In the genomic region with DNA sequence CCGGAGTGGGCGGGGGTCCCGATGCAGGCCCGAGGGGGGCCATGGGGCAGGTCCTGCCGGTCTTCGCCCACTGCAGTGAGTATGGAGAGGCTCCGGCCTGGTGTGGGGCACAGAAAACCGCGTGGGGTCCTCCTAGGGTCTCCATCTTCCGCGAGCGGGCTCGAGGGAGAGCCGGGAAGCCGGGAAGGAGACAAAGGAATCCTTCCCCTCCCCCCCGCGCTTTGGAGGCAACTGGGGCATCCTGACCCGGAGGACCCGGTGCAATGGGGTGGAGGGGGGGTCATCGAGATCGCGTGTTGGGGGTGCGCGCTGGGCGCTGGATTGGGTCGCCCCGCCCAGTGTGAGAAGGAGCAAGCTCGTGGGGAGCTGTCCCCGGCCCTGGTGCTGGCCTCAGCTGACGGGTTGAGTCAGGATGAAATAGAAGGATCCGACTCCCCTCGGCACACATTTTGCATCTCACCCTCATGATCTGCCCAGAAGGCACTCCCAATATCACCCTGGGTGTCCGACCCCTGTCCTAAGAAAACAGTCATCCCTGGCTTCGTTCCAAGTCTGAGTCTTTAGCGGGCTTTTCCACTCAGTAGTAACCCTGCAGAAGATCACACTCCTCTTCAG, we compare ENCODE assay signal across 8 mouse cellular contexts. TPM values are rescaled to one million over a fixed set of nuclear protein-coding genes. Genes with fewer than 3 reads are reported as not detected.
DNase-seq lines count a peak whose midpoint lies in the region; ATAC-seq and TF ChIP-seq lines count a peak whose summit lies in the region.

No protein-coding gene starts in this region.

- DNase-seq in 3134 (ENCODE audit: extremely low read depth, insufficient read length, low spot score) = peak; percentile 77
- peak; percentile 61 to 70 for DNase-seq in cerebellum, adult 2 months
- DNase-seq in frontal cortex, postnatal 10 days (ENCODE audit: low spot score in 2 of 2) = peak; percentile 61 to 66
- no peak for DNase-seq in layer of hippocampus, adult 9-10 months (ENCODE audit: low spot score)

- H3K4me2 ChIP-seq in intestine, embryonic 15.5 days (replicated peaks) = peak overlapping the region; percentile 100
- peak overlapping the region; percentile 80 for H3K4me2 ChIP-seq in liver, embryonic 16.5 days (ENCODE audit: low read depth, low read length)
- H3K4me2 ChIP-seq in neural tube, embryonic 13.5 days = peak overlapping the region; percentile 77

- H3K4me1 ChIP-seq in cerebellum, adult 2 months (ENCODE audit: control insufficient read depth, insufficient read depth, low read length) = no peaks in the 10 kb centered on the region
- H3K4me1 ChIP-seq in intestine, embryonic 15.5 days (replicated peaks) = peaks cover 12% of the 10 kb centered on the region
- peaks cover 18% of the 10 kb centered on the region for H3K4me1 ChIP-seq in liver, embryonic 16.5 days (ENCODE audit: control insufficient read depth, low read depth, low read length)
- peaks cover 35% of the 10 kb centered on the region for H3K4me1 ChIP-seq in neural tube, embryonic 13.5 days (replicated peaks)

- H3K27ac ChIP-seq in cerebellum, adult 2 months (ENCODE audit: insufficient read depth, low read length) = peak overlapping the region; percentile 72
- no peak overlapping the region for H3K27ac ChIP-seq in intestine, embryonic 15.5 days
- H3K27ac ChIP-seq in liver, embryonic 16.5 days (ENCODE audit: low read length) = no peak overlapping the region
- H3K27ac ChIP-seq in neural tube, embryonic 13.5 days (replicated peaks) = peak overlapping the region; percentile 94

- TF ChIP-seq CTCF in cerebellum, adult 2 months (IDR thresholded peaks at IDR 0.05; ENCODE audit: borderline replicate concordance, insufficient read depth, low read depth, low read length) = no peak

- WGBS in cerebellum, adult 2 months = under 1% methylated on average over 35 of the region's 35 CpGs
- 1% methylated on average over 35 of the region's 35 CpGs for WGBS in intestine, embryonic 15.5 days
- WGBS in liver, embryonic 16.5 days (ENCODE audit: insufficient replicate concordance) = 2% methylated on average over 33 of the region's 35 CpGs
- WGBS in neural tube, embryonic 13.5 days = under 1% methylated on average over 35 of the region's 35 CpGs

- H3K9me3 ChIP-seq in intestine, embryonic 15.5 days = no peaks in the 10 kb centered on the region
- H3K9me3 ChIP-seq in liver, embryonic 16.5 days (replicated peaks; ENCODE audit: control insufficient read depth, low read length) = no peaks in the 10 kb centered on the region
- no peaks in the 10 kb centered on the region for H3K9me3 ChIP-seq in neural tube, embryonic 13.5 days

- no peak for TF ChIP-seq POLR2A in cerebellum, adult 2 months (IDR thresholded peaks at IDR 0.05; ENCODE audit: borderline replicate concordance, insufficient read depth, low read length)

- H3K4me3 ChIP-seq in cerebellum, adult 2 months (replicated peaks; ENCODE audit: insufficient read depth, low read depth, low read length) = peak overlapping the region; percentile 70
- H3K4me3 ChIP-seq in intestine, embryonic 15.5 days (replicated peaks) = peak overlapping the region; percentile 56
- peak overlapping the region; percentile 64 for H3K4me3 ChIP-seq in liver, embryonic 16.5 days (ENCODE audit: low read depth, low read length)
- peak overlapping the region; percentile 88 for H3K4me3 ChIP-seq in neural tube, embryonic 13.5 days

- peak overlapping the region; percentile 43 for H3K9ac ChIP-seq in intestine, embryonic 15.5 days
- H3K9ac ChIP-seq in liver, embryonic 16.5 days (ENCODE audit: low read depth, low read length) = peak overlapping the region; percentile 48
- H3K9ac ChIP-seq in neural tube, embryonic 13.5 days = peak overlapping the region; percentile 97

- no peaks in the 10 kb centered on the region for H3K36me3 ChIP-seq in intestine, embryonic 15.5 days
- H3K36me3 ChIP-seq in liver, embryonic 16.5 days (ENCODE audit: control insufficient read depth, insufficient read depth) = no peaks in the 10 kb centered on the region
- peaks cover 16% of the 10 kb centered on the region for H3K36me3 ChIP-seq in neural tube, embryonic 13.5 days

- no peaks in the 10 kb centered on the region for H3K27me3 ChIP-seq in cerebellum, adult 2 months (ENCODE audit: control insufficient read depth, insufficient read depth, low read length)
- peaks cover 41% of the 10 kb centered on the region for H3K27me3 ChIP-seq in intestine, embryonic 15.5 days (replicated peaks)
- peaks cover 62% of the 10 kb centered on the region for H3K27me3 ChIP-seq in liver, embryonic 16.5 days (ENCODE audit: control insufficient read depth, insufficient read depth, low read depth, low read length)
- peaks cover 39% of the 10 kb centered on the region for H3K27me3 ChIP-seq in neural tube, embryonic 13.5 days

- peak; percentile 38 for ATAC-seq in CD4-positive, CD25-positive, alpha-beta regulatory T cell, adult 4 months
- ATAC-seq in intestine, embryonic 15.5 days = peak; percentile 77
- ATAC-seq in liver, embryonic 16.5 days (ENCODE audit: low read depth) = peak; percentile 35
- ATAC-seq in neural tube, embryonic 13.5 days (ENCODE audit: low read depth) = peak; percentile 83

RNA-seq across cellular contexts. Expression of gene Rtn2, which starts 0.5 kb away (rescaled TPM):
- not detected for polyA plus RNA-seq in CD4-positive, CD25-positive, alpha-beta regulatory T cell, adult 4 months (2017; shearing (Covaris generic))
- polyA plus RNA-seq in cerebellum, adult 2 months (2012; rRNA removed) = 96.9 and 101 TPM in 2 replicates
- 11.3 and 12.5 TPM in 2 replicates for polyA plus RNA-seq in intestine, embryonic 15.5 days (2015; fragmentation: Nextera tagmentation; extraction: Ambion mirVana)
- polyA plus RNA-seq in liver, embryonic 16.5 days (2015; fragmentation: Nextera tagmentation; extraction: Ambion mirVana) = 2.9 and 4.1 TPM in 2 replicates
- polyA plus RNA-seq in neural tube, embryonic 13.5 days (2015; fragmentation: Nextera tagmentation; extraction: Ambion mirVana) = 103 and 117 TPM in 2 replicates

RNA-seq across cellular contexts. Expression of gene Ppm1n, which starts 3.0 kb away (rescaled TPM):
- 1 to 10 TPM; 1.7 to 2.1 TPM for polyA plus RNA-seq in CD4-positive, CD25-positive, alpha-beta regulatory T cell, adult 4 months (2017; shearing (Covaris generic))
- polyA plus RNA-seq in cerebellum, adult 2 months (2012; rRNA removed) = 1.1 and 2.0 TPM in 2 replicates
- polyA plus RNA-seq in intestine, embryonic 15.5 days (2015; fragmentation: Nextera tagmentation; extraction: Ambion mirVana) = 0.14 and 0.34 TPM in 2 replicates
- polyA plus RNA-seq in liver, embryonic 16.5 days (2015; fragmentation: Nextera tagmentation; extraction: Ambion mirVana) = 0.11 TPM in 1 of 2 replicates, not detected in the other
- 0.41 and 0.59 TPM in 2 replicates for polyA plus RNA-seq in neural tube, embryonic 13.5 days (2015; fragmentation: Nextera tagmentation; extraction: Ambion mirVana)

RNA-seq across cellular contexts. Expression of gene Vasp, which starts 11.3 kb away (rescaled TPM):
- polyA plus RNA-seq in CD4-positive, CD25-positive, alpha-beta regulatory T cell, adult 4 months (2017; shearing (Covaris generic)) = 100 to 1,000 TPM in 1 of 2 experiments, 10 to 100 TPM in 1; 52.3 to 109 TPM
- polyA plus RNA-seq in cerebellum, adult 2 months (2012; rRNA removed) = 30.8 and 32.9 TPM in 2 replicates
- 109 and 114 TPM in 2 replicates for polyA plus RNA-seq in intestine, embryonic 15.5 days (2015; fragmentation: Nextera tagmentation; extraction: Ambion mirVana)
- 32.8 and 33.0 TPM in 2 replicates for polyA plus RNA-seq in liver, embryonic 16.5 days (2015; fragmentation: Nextera tagmentation; extraction: Ambion mirVana)
- 41.2 and 46.3 TPM in 2 replicates for polyA plus RNA-seq in neural tube, embryonic 13.5 days (2015; fragmentation: Nextera tagmentation; extraction: Ambion mirVana)

RNA-seq across cellular contexts. Expression of gene Fosb, which starts 27.0 kb away (rescaled TPM):
- polyA plus RNA-seq in CD4-positive, CD25-positive, alpha-beta regulatory T cell, adult 4 months (2017; shearing (Covaris generic)) = 1 to 10 TPM in 1 of 2 experiments, under 1 TPM in 1; 0.35 to 2.7 TPM
- 0.67 and 0.71 TPM in 2 replicates for polyA plus RNA-seq in cerebellum, adult 2 months (2012; rRNA removed)
- 0.09 and 0.14 TPM in 2 replicates for polyA plus RNA-seq in intestine, embryonic 15.5 days (2015; fragmentation: Nextera tagmentation; extraction: Ambion mirVana)
- not detected in 2 replicates for polyA plus RNA-seq in liver, embryonic 16.5 days (2015; fragmentation: Nextera tagmentation; extraction: Ambion mirVana)
- 0.06 and 0.19 TPM in 2 replicates for polyA plus RNA-seq in neural tube, embryonic 13.5 days (2015; fragmentation: Nextera tagmentation; extraction: Ambion mirVana)

RNA-seq across cellular contexts. Expression of gene Opa3, which starts 54.8 kb away (rescaled TPM):
- polyA plus RNA-seq in CD4-positive, CD25-positive, alpha-beta regulatory T cell, adult 4 months (2017; shearing (Covaris generic)) = 10 to 100 TPM; 15.2 to 24.0 TPM
- 39.1 and 40.1 TPM in 2 replicates for polyA plus RNA-seq in cerebellum, adult 2 months (2012; rRNA removed)
- polyA plus RNA-seq in intestine, embryonic 15.5 days (2015; fragmentation: Nextera tagmentation; extraction: Ambion mirVana) = 36.8 and 39.4 TPM in 2 replicates
- 13.2 and 14.3 TPM in 2 replicates for polyA plus RNA-seq in liver, embryonic 16.5 days (2015; fragmentation: Nextera tagmentation; extraction: Ambion mirVana)
- polyA plus RNA-seq in neural tube, embryonic 13.5 days (2015; fragmentation: Nextera tagmentation; extraction: Ambion mirVana) = 38.7 and 39.9 TPM in 2 replicates

Comparison
In these comparisons a context has a peak if more than half of its experiments do, and no peak if none do; other contexts are left out.
1. H3K27ac ChIP-seq: peak in cerebellum, adult 2 months (single experiment) and neural tube, embryonic 13.5 days (single experiment); none in intestine, embryonic 15.5 days (single experiment) and liver, embryonic 16.5 days (single experiment).
2. H3K9ac ChIP-seq: peak in every context shown above with its lines; median percentile 97 in neural tube, embryonic 13.5 days; 48 in liver, embryonic 16.5 days; 43 in intestine, embryonic 15.5 days.
3. Peak in every context shown above with its lines, with median percentiles within 50 percentile points of each other: ATAC-seq, H3K4me3 ChIP-seq and H3K4me2 ChIP-seq.